22 mouse cellular contexts compared by ENCODE assay signal in genomic region chr17:47552994-47553393, GRCm38 (mm10).
"Had no signal": no experiment of that assay in that cellular context is flagged by ENCODE, and none has a peak within 500 bp of the region (broad histone marks: within the 10 kb centered on the region; RNA-seq: fewer than 3 reads in every experiment).

No protein-coding gene starts in this region.

- H3K27me3 ChIP-seq: lung, embryonic 15.5 days; megakaryocyte, embryonic 14.5 days; midbrain, embryonic 13.5 days; neural tube, embryonic 13.5 days had no signal

- DNase-seq: kidney, adult 18-20 months; kidney, adult 9 months; kidney, postnatal 25 days; layer of hippocampus, adult 9-11 months; layer of hippocampus, postnatal 36 days; lung, adult 18-20 months; lung, postnatal 10 days; lung, postnatal 36 days; thymus, adult 18-20 months; thymus, postnatal 4 days had no signal

- ATAC-seq: inflammation-experienced regulatory T-cells, adult 6 months; intestine, embryonic 16.5 days; midbrain, embryonic 13.5 days; midbrain, embryonic 16.5 days had no signal

- H3K36me3 ChIP-seq: lung, embryonic 15.5 days; midbrain, embryonic 10.5 days; midbrain, embryonic 13.5 days; neural tube, embryonic 13.5 days had no signal

- H3K27ac ChIP-seq: layer of hippocampus, adult 2 months; left cerebral cortex, adult 2 months; liver, embryonic 14.5 days; lung, embryonic 15.5 days; midbrain, embryonic 10.5 days; midbrain, embryonic 13.5 days; neural tube, embryonic 13.5 days had no signal

- H3K4me1 ChIP-seq: midbrain, embryonic 10.5 days; midbrain, embryonic 13.5 days had no signal

- H3K4me3 ChIP-seq: layer of hippocampus, adult 2 months; left cerebral cortex, adult 2 months; lung, embryonic 15.5 days; megakaryocyte, embryonic 14.5 days; midbrain, embryonic 10.5 days; midbrain, embryonic 13.5 days; myocyte; neural tube, embryonic 13.5 days had no signal
